Mouse (Mus musculus) neutrophil, adult 83 days (primary cell): Measurements from ENCODE around the gene Ccnb3. TPM values are rescaled to one million over a fixed set of nuclear protein-coding genes. Genes with fewer than 3 reads are reported as not detected.

Source experiments
- total RNA-seq, 2 experiments: library from RNA; stranded (reverse); gene quantifications; one replicate each; pipeline ENCODE4 v1.2.4; 2023

Ccnb3 gene
- total RNA-seq = under 1 TPM in 1 of 2 experiments, not detected in 1; 0.53 TPM

DNA sequence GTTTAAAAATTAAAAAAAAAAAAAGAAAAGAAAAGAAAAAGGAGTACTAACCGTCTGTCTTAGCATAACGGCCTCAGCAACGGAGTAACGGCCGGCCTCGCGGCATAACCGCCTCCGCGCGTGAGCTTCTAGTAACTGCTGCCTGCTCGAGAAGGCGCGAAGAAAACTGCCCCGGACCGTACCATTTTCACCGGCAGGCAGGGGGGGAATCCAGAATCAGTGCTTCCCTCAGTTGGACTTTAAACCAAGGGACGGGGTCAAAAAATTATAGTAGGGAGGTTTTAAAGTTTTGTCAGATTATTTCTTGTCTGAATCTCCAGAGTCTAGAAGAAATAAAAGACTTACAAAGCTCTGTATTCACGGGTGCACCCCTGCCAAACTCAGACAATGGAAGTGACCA lies at the start of gene Ccnb3:
TSS of gene Ccnb3 (minus strand) at position 101 of the 400 bp plus-strand sequence.

DNA sequence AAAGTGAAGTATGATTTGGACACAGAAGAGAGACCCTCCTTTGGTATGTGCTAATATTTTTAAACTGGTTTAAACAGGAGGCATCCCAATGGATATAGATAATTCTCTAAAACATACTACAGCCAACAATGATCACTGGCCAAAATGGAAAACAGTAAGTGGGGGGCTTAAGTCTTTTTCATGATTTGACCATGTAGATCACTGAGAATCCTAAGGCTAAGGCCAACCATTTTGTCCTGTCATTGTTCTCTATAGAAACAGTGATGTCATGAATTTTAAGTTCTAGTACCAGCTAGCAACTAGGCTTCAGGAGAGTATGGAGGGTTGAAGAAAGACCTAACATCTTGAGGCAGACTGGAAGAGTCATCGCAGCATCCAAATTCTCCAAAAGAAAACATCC lies 25.8 kb upstream of the Ccnb3 start, which contains the start of gene Akap4:
TSS of gene Akap4 (plus strand) at position 301 of the 400 bp plus-strand sequence.

Other genes with a start within 250 kb of the Ccnb3 start
- gene Akap4, start 25.9 kb upstream of the Ccnb3 start, total RNA-seq = not detected